Mouse (Mus musculus) left cerebral cortex, adult 18-20 months (tissue): ENCODE results near the gene Tppp3. TPM values are rescaled to one million over a fixed set of nuclear protein-coding genes. Genes with fewer than 3 reads are reported as not detected.

Source experiments
- DNase-seq, 2 experiments: peaks; one replicate each; pipeline ENCODE4 v3.0.0; 2021 to 2022; ENCODE audit warnings: low spot score in 2 of 2, mixed read lengths in 1 of 2
- long read RNA-seq, 2 experiments: library from polyadenylated mRNA; stranded (forward); transcript quantifications; one replicate each; pipeline ENCODE4 v2.0.0; 2021
- total RNA-seq, 2 experiments: library from RNA; stranded (reverse); gene quantifications; 2 replicates each; pipeline ENCODE4 v1.2.3; 2021

Gene Tppp3
- 10 to 100 TPM; 47.0 to 48.3 TPM for total RNA-seq
- long read RNA-seq, experiment 1, transcript Tppp3-201 (4 exons, 1,127 nt): major isoform, 19 of 20 reads
- long read RNA-seq, experiment 1, partial matches to known transcripts: 0 of 20 reads
- long read RNA-seq, experiment 1, other reads (novel, unspliced or antisense): 1 of 20 reads
- long read RNA-seq, experiment 2, transcript Tppp3-201 (4 exons, 1,127 nt): major isoform, 18 of 19 reads
- long read RNA-seq, experiment 2, partial matches to known transcripts: 0 of 19 reads
- long read RNA-seq, experiment 2, other reads (novel, unspliced or antisense): 1 of 19 reads

- peak; percentile 74 to 78 for DNase-seq
These were observed at the start of gene Tppp3 for GRCm38 (mm10) chr8:105471314-105472015. Tppp3 (minus strand) TSS chr8:105471526.

GRCm38 (mm10) chr8:105521061-105521460 lies 49.7 kb upstream of the Tppp3 start:
- DNase-seq: no peak

GRCm38 (mm10) chr8:105520521-105520920 lies 49.2 kb upstream of the Tppp3 start:
- no peak for DNase-seq

- DNase-seq: no peak
These were observed 48.3 kb upstream of the Tppp3 start for GRCm38 (mm10) chr8:105519591-105519990.

DNA sequence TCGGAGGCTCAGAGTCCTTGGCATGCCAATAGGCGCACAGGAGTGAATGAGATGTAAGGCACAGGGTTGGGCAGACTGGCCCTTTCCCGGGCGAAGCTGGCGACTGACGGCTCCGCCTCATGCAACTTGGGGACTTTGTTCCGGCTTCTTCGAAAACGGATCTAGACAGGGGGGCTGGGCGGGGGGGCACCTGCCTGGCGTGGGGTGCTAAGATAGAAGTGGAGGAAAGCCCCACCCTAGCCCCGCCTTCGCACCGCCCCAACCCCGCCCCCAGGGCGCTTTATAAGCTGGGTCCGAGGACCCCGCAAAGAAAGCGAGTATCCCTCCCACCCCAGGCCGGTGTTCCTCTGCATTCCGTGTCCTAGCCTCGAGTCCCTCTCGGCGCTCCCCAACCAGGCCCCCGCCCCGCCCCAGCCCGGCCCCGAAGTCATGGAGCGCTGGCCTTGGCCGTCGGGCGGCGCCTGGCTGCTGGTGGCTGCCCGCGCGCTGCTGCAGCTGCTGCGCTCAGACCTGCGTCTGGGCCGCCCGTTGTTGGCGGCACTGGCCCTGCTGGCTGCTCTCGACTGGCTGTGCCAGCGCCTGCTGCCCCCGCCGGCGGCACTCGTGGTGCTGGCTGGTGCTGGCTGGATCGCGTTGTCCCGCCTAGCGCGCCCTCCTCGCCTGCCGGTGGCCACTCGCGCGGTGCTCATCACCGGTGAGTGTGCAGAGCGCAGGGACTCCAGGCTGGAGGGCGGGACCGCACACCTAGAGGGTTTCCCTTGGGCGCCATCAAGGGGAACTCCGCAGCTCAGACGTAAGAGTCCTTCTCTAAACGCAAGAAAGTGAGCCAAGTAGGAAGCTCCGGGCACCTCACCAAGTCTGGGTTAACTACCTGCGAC lies 47.3 kb upstream of the Tppp3 start, which contains the start of gene Hsd11b2:
TSS of gene Hsd11b2 (plus strand) at position 320 of the 878 bp plus-strand sequence.
- DNase-seq: peak; percentile 18 to 50

GRCm38 (mm10) chr8:105517346-105517745 lies 46.0 kb upstream of the Tppp3 start:
- DNase-seq: no peak

DNA sequence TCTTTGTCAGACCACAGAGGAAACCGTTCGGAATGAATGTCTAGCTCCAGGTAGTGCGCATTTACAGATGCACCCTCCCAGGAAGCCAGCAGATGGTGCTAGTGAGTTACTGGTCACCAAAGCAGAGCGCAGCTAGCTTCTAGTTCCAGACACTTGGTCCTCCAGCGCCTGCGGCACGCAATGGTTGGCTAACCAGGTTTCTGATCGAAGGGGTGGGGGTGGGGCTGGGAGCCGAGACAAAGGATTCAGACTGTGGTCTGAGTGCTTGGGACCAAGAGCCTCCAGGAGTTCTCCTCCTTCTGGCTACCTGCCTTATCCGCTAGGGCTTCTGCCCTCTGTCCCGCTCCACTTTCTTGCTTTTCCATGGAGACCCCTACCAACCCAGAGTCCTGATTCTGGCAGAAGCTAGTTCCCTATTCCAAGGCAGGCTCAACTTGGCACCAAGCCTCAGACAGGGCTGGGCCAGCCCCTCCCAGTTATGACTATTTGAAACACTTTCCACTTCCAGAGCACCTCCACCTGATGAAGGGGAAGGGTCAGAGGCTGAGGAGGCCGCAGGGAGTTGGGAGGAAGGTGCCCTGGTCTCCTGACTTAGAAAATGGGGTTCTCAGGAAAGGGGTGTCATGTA lies 44.8 kb upstream of the Tppp3 start:
- peak; percentile 77 to 82 for DNase-seq

DNA sequence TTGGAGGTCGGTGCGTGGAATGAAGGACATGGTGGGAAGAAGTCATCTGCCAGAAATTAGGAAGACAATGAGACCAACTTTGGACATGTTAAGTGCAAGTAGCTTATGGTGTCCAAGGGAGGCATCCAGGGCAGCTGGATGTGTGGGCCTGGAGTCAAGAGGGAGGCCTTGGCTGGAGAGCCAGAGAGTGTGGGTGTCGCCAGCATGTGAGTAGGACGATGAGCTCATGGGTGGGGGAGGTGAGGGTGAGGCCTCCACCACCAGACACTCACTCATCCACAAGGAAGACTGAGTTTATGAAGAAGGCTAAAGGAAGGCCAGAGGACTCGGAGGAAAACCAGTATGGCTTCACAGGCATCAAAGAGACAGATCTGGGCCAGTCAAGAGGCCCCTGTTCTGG lies 43.3 kb upstream of the Tppp3 start:
- DNase-seq: no peak

DNA sequence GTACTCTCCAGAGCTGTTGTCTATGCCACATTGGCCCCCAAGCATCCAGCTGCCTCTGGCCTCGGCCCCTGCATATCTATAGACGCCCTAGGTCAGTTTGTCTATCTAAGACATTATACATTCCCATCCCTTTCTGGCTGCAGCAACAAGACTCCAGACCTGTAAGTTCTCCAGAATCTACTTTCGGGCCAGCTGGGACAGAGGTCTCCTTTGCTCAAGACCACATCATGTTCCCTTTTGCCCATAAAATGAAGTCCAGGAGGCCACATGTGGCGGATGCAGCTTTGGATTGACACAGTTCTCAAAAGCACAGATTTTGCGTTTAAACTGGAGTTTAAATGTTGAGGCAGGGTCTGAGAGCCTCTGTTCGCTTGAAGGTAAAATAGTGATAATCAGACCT lies 42.9 kb upstream of the Tppp3 start:
- DNase-seq: no peak

- DNase-seq: no peak
These were observed 38.8 kb upstream of the Tppp3 start for GRCm38 (mm10) chr8:105509997-105510735.

- DNase-seq: no peak
These were observed 37.4 kb upstream of the Tppp3 start for GRCm38 (mm10) chr8:105508758-105509157.

DNA sequence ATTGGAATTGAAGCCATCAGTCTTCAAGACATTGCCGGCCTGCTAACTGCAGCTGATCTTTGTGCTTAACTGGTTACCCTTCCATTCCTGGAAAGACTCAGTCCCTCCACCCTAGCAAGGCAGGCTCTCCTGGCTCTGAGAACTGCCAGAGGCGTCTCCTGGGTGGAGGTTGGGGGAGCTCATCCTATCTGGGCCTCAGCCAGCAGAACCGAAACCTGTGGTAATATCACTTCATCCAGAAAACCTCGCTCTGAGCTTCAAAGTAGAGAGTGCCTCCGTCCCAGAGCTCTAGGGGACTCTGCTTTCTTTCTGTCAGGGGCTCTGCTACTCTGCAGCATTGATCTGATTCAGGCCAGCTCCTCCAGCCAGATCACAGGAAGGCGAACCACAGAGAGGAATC lies 35.7 kb upstream of the Tppp3 start:
- DNase-seq: no peak

DNA sequence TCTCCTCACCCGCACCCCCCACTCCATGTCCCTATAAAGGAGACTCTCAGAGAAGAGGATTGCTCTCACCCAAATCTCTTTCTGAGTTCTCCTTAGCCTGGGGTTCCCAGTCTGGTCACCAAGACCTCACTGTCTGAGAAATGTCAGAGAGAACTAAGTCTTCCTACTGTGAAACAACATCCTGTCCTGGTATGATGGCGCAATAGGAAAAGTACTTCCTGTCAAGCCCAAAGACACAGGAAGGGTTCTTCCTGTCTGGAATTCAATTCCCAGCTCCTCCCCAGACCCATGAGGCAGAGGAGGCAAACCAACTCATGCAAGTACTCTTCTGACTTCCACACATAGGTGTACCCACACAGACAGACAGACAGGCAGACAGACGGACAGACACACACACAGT lies 33.3 kb upstream of the Tppp3 start:
- no peak for DNase-seq

DNA sequence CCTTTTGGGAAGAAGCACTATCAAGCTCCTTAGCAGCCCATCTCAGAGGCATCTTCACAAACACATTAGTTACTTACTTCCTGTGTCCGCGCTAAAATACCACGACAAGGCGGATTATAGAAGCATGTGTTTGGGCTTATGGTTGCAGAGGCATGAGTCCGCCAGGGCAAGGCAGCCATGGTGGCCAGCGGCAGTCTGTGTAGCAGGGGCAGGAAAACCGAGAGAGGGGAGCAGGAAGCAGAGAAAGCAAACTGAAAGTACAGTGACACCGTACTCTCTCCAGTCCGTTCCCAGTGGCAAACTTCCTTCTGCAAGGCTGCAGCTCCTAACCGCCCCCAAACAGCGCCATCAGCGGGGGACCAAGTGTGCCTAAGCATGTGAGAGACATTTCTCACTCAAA lies 28.5 kb upstream of the Tppp3 start:
- no peak for DNase-seq

DNA sequence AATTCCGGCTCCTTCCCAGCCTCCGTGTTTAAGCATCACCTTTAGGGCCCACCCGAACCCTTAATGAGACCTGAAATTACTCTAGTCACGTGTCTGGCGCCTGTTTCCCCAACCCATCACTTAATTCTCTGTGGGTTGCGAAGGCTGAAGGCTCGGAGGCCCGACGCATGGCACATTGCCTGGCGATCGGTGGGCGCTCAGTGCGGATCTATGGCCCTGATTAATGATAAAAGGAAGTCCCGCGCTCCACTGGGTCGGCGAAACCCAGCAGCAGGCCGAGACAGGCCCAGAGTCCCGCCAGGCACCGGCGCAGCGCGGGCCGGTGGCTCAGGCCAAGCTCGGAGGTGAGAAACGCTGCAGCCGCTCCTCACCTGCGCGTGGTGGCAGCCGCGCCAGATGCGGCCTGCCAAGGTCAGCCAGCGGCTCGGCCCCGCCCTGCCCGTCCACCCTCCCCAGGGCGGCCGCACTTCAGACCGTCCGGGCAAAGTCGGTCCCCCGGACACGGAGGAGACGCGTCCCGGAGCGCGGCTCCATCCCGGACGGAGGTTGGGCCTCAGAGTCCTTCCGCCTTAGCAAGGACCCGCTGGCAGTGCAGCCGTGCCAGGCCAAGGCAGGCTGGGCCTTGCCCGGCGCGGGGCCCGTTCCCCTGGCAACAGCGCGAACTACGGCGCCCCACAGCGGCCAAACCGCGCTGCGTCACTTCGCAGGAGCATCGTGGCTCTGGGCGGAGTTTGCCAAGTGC lies 25.3 kb upstream of the Tppp3 start, which contains the start of gene Zdhhc1:
TSS of gene Zdhhc1 (minus strand) at position 464 of the 742 bp plus-strand sequence.
- DNase-seq: peak; percentile 90 to 95

DNA sequence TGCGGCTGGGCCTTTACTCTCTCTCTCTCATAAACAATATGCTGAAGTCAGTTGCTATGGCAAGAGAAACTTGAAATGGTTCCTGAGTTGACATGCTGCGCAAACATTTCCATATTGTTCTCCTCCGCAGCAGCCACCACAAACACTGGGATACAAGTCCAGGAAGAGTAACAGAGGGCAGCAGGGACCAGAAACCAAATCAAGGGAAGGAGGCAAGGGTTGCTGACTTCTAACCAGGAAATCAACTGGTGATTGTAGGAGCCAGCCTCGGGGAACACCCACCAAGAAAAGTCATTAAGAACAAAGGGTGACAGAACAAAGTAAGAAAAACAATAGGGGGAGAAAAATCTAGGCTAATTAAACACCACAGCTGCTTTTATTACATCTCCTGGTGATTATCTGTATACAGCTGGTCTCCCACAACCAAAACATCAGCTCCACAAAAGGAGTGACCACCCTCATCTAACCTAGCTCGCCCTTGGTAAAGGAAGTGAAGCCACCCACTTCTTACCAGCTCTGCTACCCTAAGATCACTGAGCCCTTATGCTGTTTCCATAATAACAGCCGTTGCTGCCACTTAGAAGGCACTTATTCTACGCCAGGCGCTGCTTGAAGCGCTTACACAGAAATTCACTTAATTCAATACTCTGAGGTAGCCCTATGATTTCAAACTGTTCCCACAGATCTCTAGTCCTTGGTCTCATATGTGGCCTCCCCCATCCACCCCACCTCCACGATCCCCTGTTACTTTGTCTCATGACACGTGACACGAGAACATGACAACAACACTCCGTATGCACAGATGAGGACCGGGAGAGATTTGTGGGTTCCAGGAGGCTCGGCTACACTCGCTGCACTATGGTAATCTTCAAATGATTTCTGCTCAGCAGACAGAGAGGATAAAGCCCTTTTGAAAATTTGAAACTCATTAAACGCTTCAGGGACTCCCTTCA lies 24.3 kb upstream of the Tppp3 start:
- no peak for DNase-seq

DNA sequence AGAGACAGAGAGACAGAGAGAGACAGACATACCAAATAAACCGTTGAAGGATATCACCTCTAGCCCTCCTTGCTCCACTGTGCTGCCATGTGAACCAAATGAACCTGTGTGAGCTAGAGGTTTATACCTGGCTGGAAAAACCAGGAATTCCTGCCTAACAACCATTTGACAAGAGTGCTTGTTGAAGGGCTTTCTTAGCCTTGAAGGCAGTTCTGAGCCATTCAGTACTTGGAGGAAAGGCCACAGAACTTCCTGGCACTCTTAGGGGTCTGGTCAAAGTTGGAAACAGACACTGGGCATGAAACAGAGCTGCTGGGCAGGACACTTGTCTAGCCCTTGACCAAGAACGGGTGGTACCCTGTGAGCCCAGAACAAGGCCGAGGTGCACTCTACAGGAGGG lies 23.2 kb upstream of the Tppp3 start:
- DNase-seq: no peak

GRCm38 (mm10) chr8:105493495-105493894 lies 22.2 kb upstream of the Tppp3 start:
- DNase-seq: no peak

DNA sequence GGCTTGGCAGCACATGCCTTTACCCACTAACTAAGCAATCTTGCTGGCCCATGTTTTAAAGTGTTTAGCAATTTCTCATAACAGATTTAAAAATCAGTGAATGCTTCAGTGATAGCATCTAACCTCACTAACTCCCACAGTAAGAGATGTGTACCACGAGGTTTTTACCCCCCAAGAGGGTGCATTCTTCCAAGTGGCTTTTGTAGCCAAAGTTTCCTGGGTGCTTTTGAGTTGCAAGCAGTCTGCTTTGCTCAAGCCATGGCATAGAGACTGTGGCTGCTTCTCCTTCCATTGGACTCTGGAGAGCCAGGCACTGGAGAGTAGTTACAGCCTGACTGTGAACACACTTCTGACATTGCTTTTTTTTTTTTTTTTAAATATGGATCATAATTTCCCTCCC lies 18.0 kb upstream of the Tppp3 start:
- DNase-seq: no peak
